Mouse (Mus musculus) embryonic fibroblast, embryonic 13.5 days (primary cell): ENCODE data around the gene Lctl.

Experiments used
- CTCF ChIP-seq: IDR thresholded peaks from 2 replicates; pipeline ENCODE4 v1.5.1; 2011; ENCODE audit warnings: mild to moderate bottlenecking, control low read depth, low read length, moderate library complexity, borderline replicate concordance; ENCODE audit not compliant: insufficient read depth
- POLR2A ChIP-seq: IDR thresholded peaks from 2 replicates; pipeline ENCODE4 v1.6.1; 2011; ENCODE audit warnings: low read depth, mild to moderate bottlenecking, control low read depth, low read length, moderate library complexity

- TF ChIP-seq POLR2A (no peak), CTCF (no peak)
These were observed 22.9 kb downstream of the Lctl start for GRCm38 (mm10) chr9:64139879-64140278.
